Mouse (Mus musculus) neural tube, embryonic 12.5 days (tissue): ENCODE measurements around the gene Eef1a2. TPM values are rescaled to one million over a fixed set of nuclear protein-coding genes. Genes with fewer than 3 reads are reported as not detected.

Experiments
- ATAC-seq: fragments of 200-750 bp; cut with Nextera tagmentation; 2 replicates; pipeline ENCODE4 v1.8.0; 2017; ENCODE audit warnings: low read depth, mild to moderate bottlenecking, moderate TSS enrichment, moderate library complexity; ENCODE audit not compliant: low FRiP score
- H3K27ac ChIP-seq: fragments of 300-500 bp; sonication (generic); 2 replicates; pipeline ENCODE4 v1.5.1; 2016
- H3K27me3 ChIP-seq: fragments of 300-500 bp; sonication (generic); replicated peaks from 2 replicates; pipeline ENCODE4 v1.6.1; 2016; ENCODE audit warnings: mild to moderate bottlenecking
- H3K36me3 ChIP-seq: fragments of 300-500 bp; sonication (generic); 2 replicates; pipeline ENCODE4 v1.6.1; 2016; ENCODE audit warnings: mild to moderate bottlenecking
- H3K4me1 ChIP-seq: fragments of 300-500 bp; sonication (generic); 2 replicates; pipeline ENCODE4 v1.6.1; 2016
- H3K4me2 ChIP-seq: fragments of 300-500 bp; sonication (generic); replicated peaks from 2 replicates; pipeline ENCODE4 v1.6.1; 2016; ENCODE audit warnings: mild to moderate bottlenecking
- H3K4me3 ChIP-seq: fragments of 300-500 bp; sonication (generic); 2 replicates; pipeline ENCODE4 v1.5.1; 2016
- H3K9ac ChIP-seq: fragments of 300-500 bp; sonication (generic); 2 replicates; pipeline ENCODE4 v1.6.1; 2016; ENCODE audit warnings: mild to moderate bottlenecking
- H3K9me3 ChIP-seq: fragments of 300-500 bp; sonication (generic); 2 replicates; pipeline ENCODE4 v1.6.1; 2016; ENCODE audit warnings: mild to moderate bottlenecking
- WGBS: fragments of 180-500 bp; shearing (Covaris S2); methylation state at CpG from one replicate; pipeline ENCODE4 v1.1.7; 2016; 5-methylcytosine and 5-hydroxymethylcytosine counted together
- polyA plus RNA-seq: library from polyadenylated mRNA; unstranded; fragments of >200 nt; fragmentation: Nextera tagmentation; extraction: Ambion mirVana; gene quantifications from 2 replicates; pipeline ENCODE4 v1.2.1, GENCODE M21; 2016

The Eef1a2 gene
- polyA plus RNA-seq, 1 experiment from 2014 or later, result 3.4 TPM

DNA sequence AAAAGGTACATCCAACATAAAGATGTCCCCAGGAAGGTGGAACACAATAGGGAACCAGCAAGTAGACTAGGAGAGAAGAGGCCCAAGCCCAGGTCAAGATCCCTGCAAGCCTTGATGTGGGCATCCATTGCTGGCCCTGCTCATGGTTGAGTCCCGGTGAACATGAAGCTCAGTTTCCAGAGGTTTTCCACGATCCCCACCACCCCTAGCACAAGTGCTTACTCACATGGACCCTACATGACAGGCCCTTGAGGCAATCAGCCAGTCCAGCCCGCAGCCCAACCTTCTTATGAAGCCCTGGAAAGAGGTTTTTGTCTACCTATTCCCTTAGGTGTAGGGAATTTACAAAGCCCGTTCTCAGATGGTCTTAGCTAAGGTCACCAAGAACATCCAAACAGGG, 366 bp upstream of the Eef1a2 start:
- peak overlapping the region; percentile 67; the same call in 1 of the 2 replicates for H3K27ac ChIP-seq
- peaks cover 33% of the 10 kb centered on the region for H3K27me3 ChIP-seq
- 79% methylated on average over 4 of the region's 4 CpGs for WGBS
- peaks cover 26% of the 10 kb centered on the region for H3K4me1 ChIP-seq
- H3K4me3 ChIP-seq, result peak overlapping the region; percentile 42; the same call in 1 of the 2 replicates
- ATAC-seq, result no peak
- H3K4me2 ChIP-seq, result peak overlapping the region; percentile 62
- no peaks in the 10 kb centered on the region for H3K9me3 ChIP-seq
- H3K36me3 ChIP-seq, result no peaks in the 10 kb centered on the region
- peak overlapping the region; percentile 64; the same call in 1 of the 2 replicates for H3K9ac ChIP-seq

DNA sequence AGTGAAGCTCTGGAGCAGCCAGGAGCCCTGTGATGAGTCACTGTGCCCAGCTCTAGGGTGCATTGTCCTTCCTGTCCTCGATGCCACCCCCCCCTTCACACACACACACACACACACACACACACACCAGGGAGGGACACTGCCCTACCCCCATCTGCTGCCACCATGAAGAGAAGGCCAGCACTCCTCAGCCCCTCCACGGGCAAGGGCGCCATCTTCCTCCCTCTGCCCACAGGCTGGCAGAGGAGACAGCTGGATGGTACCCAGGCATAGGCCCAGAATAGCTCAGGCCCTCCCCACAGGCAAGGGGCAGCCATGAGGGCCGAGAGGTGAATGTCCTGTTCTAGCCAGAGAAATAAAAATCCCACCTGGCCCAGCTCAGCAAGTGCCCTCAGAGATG, 1.0 kb downstream of the Eef1a2 start:
- Histone ChIP-seq H3K4me1 (peaks cover 26% of the 10 kb centered on the region), H3K27me3 (peaks cover 39% of the 10 kb centered on the region), H3K4me3 (peak overlapping the region; percentile 42), H3K27ac (no peak overlapping the region), H3K4me2 (peak overlapping the region; percentile 62), H3K36me3 (no peaks in the 10 kb centered on the region), H3K9ac (peak overlapping the region; percentile 64; the same call in 1 of the 2 replicates), H3K9me3 (no peaks in the 10 kb centered on the region)
- 64% methylated on average over 4 of the region's 4 CpGs for WGBS
- no peak for ATAC-seq

GRCm38 (mm10) chr2:181154831-181155415, 1.9 kb downstream of the Eef1a2 start:
- H3K4me3 ChIP-seq, result no peak overlapping the region
- no peaks in the 10 kb centered on the region for H3K36me3 ChIP-seq
- peaks cover 45% of the 10 kb centered on the region for H3K27me3 ChIP-seq
- peaks cover 21% of the 10 kb centered on the region for H3K4me1 ChIP-seq
- ATAC-seq, result no peak
- no peak overlapping the region for H3K27ac ChIP-seq
- H3K4me2 ChIP-seq, result no peak overlapping the region
- H3K9me3 ChIP-seq, result no peaks in the 10 kb centered on the region
- H3K9ac ChIP-seq, result no peak overlapping the region
- 83% methylated on average over 8 of the region's 8 CpGs for WGBS

- Histone ChIP-seq H3K36me3 (no peaks in the 10 kb centered on the region), H3K4me2 (no peak overlapping the region), H3K27ac (no peak overlapping the region), H3K9ac (no peak overlapping the region), H3K27me3 (peaks cover 50% of the 10 kb centered on the region), H3K9me3 (no peaks in the 10 kb centered on the region), H3K4me1 (peaks cover 15% of the 10 kb centered on the region), H3K4me3 (no peak overlapping the region)
- no peak for ATAC-seq
- WGBS, result 81% methylated on average over 3 of the region's 3 CpGs
Measured at GRCm38 (mm10) chr2:181154361-181154760, 2.5 kb downstream of the Eef1a2 start.

DNA sequence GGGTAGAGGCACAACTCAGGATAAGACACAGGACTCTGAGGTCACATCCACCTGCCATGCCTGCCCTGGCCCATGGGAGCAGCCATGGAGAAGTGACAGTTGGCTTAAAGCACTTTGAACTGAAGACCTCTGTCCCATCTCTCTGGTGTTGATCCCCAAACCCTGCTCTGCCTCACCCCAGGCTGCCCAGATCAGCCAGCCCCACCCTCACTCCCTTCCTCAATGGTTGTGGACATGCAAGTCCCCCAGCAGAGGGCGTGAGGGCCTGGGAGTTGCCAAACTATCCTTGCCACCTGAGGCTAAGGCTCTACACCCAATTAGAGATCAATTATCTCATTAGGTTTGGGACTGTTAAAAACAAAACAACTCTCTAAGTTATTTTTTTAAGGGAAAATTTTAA, 3.0 kb downstream of the Eef1a2 start:
- H3K4me2 ChIP-seq, result no peak overlapping the region
- ATAC-seq, result no peak
- H3K36me3 ChIP-seq, result no peaks in the 10 kb centered on the region
- 0% methylated on average over 1 of the region's 1 CpGs for WGBS
- no peaks in the 10 kb centered on the region for H3K9me3 ChIP-seq
- H3K9ac ChIP-seq, result no peak overlapping the region
- H3K4me1 ChIP-seq, result peaks cover 13% of the 10 kb centered on the region
- no peak overlapping the region for H3K4me3 ChIP-seq
- no peak overlapping the region for H3K27ac ChIP-seq
- H3K27me3 ChIP-seq, result peaks cover 53% of the 10 kb centered on the region

DNA sequence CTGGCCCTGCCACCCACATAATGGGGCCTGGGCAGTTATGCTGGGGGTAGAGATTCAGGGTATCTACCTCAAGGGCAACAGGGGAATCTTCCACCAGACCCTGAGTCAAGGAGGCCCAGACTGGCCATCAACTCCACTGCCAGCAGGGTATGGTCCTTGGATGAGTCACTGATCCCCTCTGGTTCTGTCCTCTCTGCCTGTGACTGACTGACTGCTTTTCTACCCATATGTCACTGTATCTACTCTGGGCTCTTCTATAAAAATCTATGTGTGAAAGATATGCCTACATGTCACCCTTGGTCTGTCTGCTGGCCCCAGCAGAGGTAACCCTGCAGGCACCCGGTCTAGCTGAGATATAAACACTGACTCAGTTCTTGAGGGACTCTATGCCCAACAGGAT, 3.7 kb downstream of the Eef1a2 start:
- no peak for ATAC-seq
- Histone ChIP-seq H3K4me1 (peaks cover 20% of the 10 kb centered on the region), H3K9me3 (no peaks in the 10 kb centered on the region), H3K36me3 (no peaks in the 10 kb centered on the region), H3K27ac (no peak overlapping the region), H3K9ac (no peak overlapping the region), H3K27me3 (peaks cover 60% of the 10 kb centered on the region), H3K4me3 (no peak overlapping the region), H3K4me2 (no peak overlapping the region)
- 100% methylated on average over 1 of the region's 1 CpGs for WGBS

GRCm38 (mm10) chr2:181152701-181153100, 4.1 kb downstream of the Eef1a2 start:
- H3K9ac ChIP-seq, result no peak overlapping the region
- no peak overlapping the region for H3K27ac ChIP-seq
- H3K27me3 ChIP-seq, result peaks cover 57% of the 10 kb centered on the region
- H3K4me3 ChIP-seq, result no peak overlapping the region
- ATAC-seq, result no peak
- no peak overlapping the region for H3K4me2 ChIP-seq
- H3K4me1 ChIP-seq, result peaks cover 24% of the 10 kb centered on the region
- no peaks in the 10 kb centered on the region for H3K9me3 ChIP-seq
- WGBS, result 94% methylated on average over 17 of the region's 17 CpGs
- H3K36me3 ChIP-seq, result no peaks in the 10 kb centered on the region

DNA sequence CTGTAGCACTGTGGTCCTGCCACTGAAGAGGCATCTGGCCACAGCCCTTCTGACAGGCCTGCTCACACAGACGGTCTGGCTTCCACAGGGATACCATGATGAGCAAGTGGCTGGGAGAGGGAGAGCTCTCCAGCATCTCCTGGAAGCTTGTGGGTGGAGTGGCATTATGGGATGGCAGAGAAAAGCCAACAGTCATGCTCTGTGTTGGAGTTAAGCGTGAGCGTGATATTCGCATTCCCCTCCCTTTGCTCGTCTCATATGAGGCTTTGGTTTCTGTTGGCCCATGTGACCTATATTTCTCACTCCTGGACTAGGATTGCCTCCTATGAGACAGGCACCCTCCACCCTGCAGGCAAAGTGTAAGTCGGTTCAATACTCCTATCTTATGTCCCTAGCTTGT, 6.5 kb downstream of the Eef1a2 start:
- WGBS, result 74% methylated on average over 6 of the region's 6 CpGs
- no peak for ATAC-seq
- peaks cover 50% of the 10 kb centered on the region for H3K27me3 ChIP-seq

DNA sequence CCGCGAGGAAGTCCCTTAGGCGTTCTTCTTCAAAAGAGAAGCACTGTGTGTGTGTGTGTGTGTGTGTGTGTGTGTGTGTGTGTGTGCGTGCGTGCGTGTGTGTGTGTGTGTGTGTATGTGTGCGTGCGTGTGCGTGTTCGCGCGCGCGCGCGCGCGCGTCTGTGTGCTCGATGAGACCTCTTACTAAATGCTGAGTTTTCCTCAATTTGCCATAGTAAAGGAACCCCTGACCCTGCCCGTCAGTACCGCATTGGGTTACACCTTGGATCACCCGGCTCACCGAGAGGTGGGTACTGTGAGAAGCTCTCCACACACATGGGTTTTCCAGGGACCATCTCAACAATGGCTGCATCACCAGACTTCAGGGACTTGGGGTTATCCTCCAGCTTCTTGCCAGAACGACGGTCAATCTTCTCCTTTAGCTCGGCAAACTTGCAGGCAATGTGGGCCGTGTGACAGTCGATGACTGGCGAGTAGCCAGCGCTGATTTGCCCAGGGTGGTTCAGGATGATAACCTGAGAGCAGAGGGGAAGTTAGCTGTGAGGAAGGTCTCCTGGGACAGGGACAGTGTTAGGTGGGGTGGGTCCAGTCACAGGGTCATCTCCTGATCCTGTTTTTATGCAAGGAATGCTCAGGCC, 8.4 kb downstream of the Eef1a2 start:
- Histone ChIP-seq H3K4me1 (peaks cover 15% of the 10 kb centered on the region), H3K9me3 (no peaks in the 10 kb centered on the region), H3K9ac (peak overlapping the region; percentile 36; the same call in 1 of the 2 replicates), H3K27ac (no peak overlapping the region), H3K4me2 (peak overlapping the region; percentile 82), H3K4me3 (peak overlapping the region; percentile 40), H3K27me3 (peaks cover 43% of the 10 kb centered on the region), H3K36me3 (no peaks in the 10 kb centered on the region)
- WGBS, result 17% methylated on average over 27 of the region's 31 CpGs
- no peak for ATAC-seq

More for the DNA sequence above, 6.5 kb downstream of the Eef1a2 start:
- Histone ChIP-seq H3K27ac (no peak overlapping the region), H3K36me3 (no peaks in the 10 kb centered on the region), H3K9me3 (no peaks in the 10 kb centered on the region), H3K9ac (no peak overlapping the region), H3K4me1 (peaks cover 15% of the 10 kb centered on the region), H3K4me3 (no peak overlapping the region), H3K4me2 (no peak overlapping the region)

DNA sequence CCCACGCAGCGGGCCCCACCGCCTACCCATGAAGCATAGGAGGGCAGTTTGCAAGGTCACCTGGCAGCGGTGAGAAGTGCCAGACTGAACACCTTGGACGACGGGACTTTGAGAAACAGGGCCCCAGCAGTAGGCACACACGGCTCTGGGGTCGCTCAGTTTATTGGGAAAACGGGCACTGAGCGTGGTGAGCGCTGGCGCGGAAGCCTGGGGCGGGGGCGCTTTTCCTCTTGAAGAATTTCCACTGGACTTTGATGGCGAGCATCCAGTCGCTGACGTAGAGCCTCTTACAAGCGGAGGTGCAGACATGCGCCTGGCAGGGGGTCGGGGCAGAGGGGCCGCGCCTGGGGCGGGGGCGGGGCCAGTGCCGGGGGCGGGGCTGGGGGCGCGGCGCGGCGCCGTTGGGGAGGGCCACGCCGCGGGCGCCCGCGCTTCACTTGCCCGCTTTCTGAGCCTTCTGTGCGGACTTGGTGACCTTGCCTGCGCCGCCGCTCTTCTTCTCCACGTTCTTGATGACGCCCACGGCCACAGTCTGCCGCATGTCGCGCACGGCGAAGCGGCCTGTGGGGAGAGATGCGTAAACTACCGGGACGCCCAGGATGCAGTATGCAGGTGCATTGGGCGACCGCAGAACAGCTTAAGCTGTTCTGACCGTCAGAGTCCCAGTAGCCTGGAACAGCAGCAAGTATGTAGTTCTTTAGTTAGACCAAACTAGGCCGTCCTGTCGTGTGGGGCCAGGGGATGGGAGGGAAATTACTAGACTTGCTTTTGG, 9.1 kb downstream of the Eef1a2 start:
- WGBS, result under 1% methylated on average over 61 of the region's 61 CpGs
- peaks cover 15% of the 10 kb centered on the region for H3K4me1 ChIP-seq
- H3K27me3 ChIP-seq, result peaks cover 43% of the 10 kb centered on the region
- peak overlapping the region; percentile 40 for H3K4me3 ChIP-seq
- H3K9ac ChIP-seq, result peak overlapping the region; percentile 36
- H3K27ac ChIP-seq, result no peak overlapping the region
- peak overlapping the region; percentile 82 for H3K4me2 ChIP-seq
- no peaks in the 10 kb centered on the region for H3K36me3 ChIP-seq
- ATAC-seq, result peak; percentile 46; the same call in 1 of the 2 replicates
- H3K9me3 ChIP-seq, result no peaks in the 10 kb centered on the region

DNA sequence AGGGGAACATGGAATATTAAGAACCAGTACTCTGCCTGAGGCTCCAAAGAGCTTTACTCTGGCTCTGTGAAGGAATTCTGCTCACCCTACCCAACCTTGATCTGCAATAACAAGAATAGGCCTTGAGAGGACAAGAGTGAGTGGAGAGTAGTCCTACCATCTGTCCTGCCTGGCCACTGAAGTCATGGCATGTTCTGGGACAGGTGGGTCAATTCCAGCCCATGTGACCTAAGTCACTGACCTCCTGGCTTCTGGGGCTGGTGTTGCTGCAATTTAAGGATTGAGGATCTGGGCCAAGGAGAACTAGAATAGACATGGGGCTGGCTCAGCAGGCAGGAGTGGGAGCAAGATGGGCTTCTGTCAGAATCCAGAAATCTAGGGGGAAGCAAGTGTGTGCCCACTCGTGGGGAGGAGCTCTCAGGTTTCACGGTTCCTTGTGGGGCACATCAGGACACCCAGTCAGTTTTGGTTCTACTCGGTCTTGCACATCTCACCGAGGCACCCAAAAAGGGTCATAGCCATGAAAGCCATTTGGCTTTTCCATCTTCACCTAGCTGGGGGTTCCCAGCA, 9.8 kb downstream of the Eef1a2 start:
- no peaks in the 10 kb centered on the region for H3K9me3 ChIP-seq
- H3K4me1 ChIP-seq, result peaks cover 15% of the 10 kb centered on the region
- H3K4me2 ChIP-seq, result peak overlapping the region; percentile 82
- H3K36me3 ChIP-seq, result no peaks in the 10 kb centered on the region
- no peak for ATAC-seq
- no peak overlapping the region for H3K4me3 ChIP-seq
- H3K9ac ChIP-seq, result no peak overlapping the region
- H3K27me3 ChIP-seq, result peaks cover 43% of the 10 kb centered on the region
- H3K27ac ChIP-seq, result no peak overlapping the region
- 63% methylated on average over 4 of the region's 4 CpGs for WGBS

DNA sequence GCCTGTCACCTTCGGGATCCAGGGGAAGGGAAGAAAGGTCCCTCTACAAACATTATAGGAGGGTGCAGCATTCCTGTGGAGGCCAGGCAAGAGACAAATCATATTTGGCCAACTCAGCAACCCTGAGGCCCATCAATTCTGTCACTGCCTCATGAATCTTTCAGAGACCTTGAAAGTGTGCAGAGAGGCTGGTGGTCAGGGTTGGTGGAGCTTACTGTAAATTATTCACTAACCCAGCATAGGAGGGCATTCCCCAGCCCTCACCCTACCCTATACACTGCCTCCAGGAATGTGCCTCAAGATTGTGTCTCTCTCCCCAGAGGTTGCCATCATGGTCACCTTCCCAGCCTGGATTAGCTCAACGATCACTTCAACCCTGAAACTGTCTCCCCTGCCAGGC, 12.1 kb downstream of the Eef1a2 start:
- peaks cover 15% of the 10 kb centered on the region for H3K4me1 ChIP-seq
- H3K4me2 ChIP-seq, result no peak overlapping the region
- WGBS, result 92% methylated on average over 2 of the region's 2 CpGs
- H3K27me3 ChIP-seq, result peaks cover 36% of the 10 kb centered on the region
- no peaks in the 10 kb centered on the region for H3K36me3 ChIP-seq
- no peak overlapping the region for H3K4me3 ChIP-seq
- H3K9ac ChIP-seq, result no peak overlapping the region
- no peaks in the 10 kb centered on the region for H3K9me3 ChIP-seq
- no peak overlapping the region for H3K27ac ChIP-seq
- no peak for ATAC-seq
